11 mouse cellular contexts compared by ENCODE assay signal in genomic region chr7:144627606-144628333, GRCm38 (mm10). TPM values are rescaled to one million over a fixed set of nuclear protein-coding genes. Genes with fewer than 3 reads are reported as not detected.
DNase-seq lines count a peak whose midpoint lies in the region; ATAC-seq and TF ChIP-seq lines count a peak whose summit lies in the region.
"Had no signal": no experiment of that assay in that cellular context is flagged by ENCODE, and none has a peak within 500 bp of the region (broad histone marks: within the 10 kb centered on the region; RNA-seq: fewer than 3 reads in every experiment).

No protein-coding gene starts in this region.

- H3K9ac ChIP-seq in stomach, embryonic 14.5 days (replicated peaks; ENCODE audit: low read depth, low read length), result no peak overlapping the region
- H3K9ac ChIP-seq in stomach, postnatal 0 days (ENCODE audit: low read length), result no peak overlapping the region
- no peak overlapping the region for H3K9ac ChIP-seq in forebrain, postnatal 0 days
- H3K9ac ChIP-seq in midbrain, embryonic 14.5 days (replicated peaks; ENCODE audit: low read length), result no peak overlapping the region
- H3K9ac ChIP-seq: liver, embryonic 13.5 days had no signal

- 34% methylated on average over 13 of the region's 13 CpGs for WGBS in stomach, embryonic 14.5 days
- 46% methylated on average over 13 of the region's 13 CpGs for WGBS in stomach, postnatal 0 days
- WGBS in forebrain, postnatal 0 days, result 10% methylated on average over 13 of the region's 13 CpGs
- 2% methylated on average over 13 of the region's 13 CpGs for WGBS in midbrain, embryonic 14.5 days

- H3K27ac ChIP-seq in stomach, embryonic 14.5 days (ENCODE audit: low read length), result peak overlapping the region; percentile 35; the same call in 1 of the 2 replicates
- H3K27ac ChIP-seq in stomach, postnatal 0 days (replicated peaks), result no peak overlapping the region
- peak overlapping the region; percentile 40 for H3K27ac ChIP-seq in forebrain, postnatal 0 days (ENCODE audit: low read depth, low read length)
- peak overlapping the region; percentile 79 for H3K27ac ChIP-seq in midbrain, embryonic 14.5 days (replicated peaks; ENCODE audit: low read depth, low read length)
- H3K27ac ChIP-seq: left cerebral cortex, adult 2 months; liver, embryonic 13.5 days had no signal

- TF ChIP-seq CTCF in stomach, postnatal 0 days (IDR thresholded peaks at IDR 0.05; ENCODE audit: low read depth), result no peak
- no peak for TF ChIP-seq CTCF in forebrain, postnatal 0 days (IDR thresholded peaks at IDR 0.05; ENCODE audit: low read depth)

- peak; percentile 18; the same call in 1 of the 2 replicates for ATAC-seq in stomach, embryonic 14.5 days (ENCODE audit: insufficient number of reproducible peaks, insufficient read depth, low FRiP score, low read depth)
- no peak for ATAC-seq in stomach, postnatal 0 days (ENCODE audit: low FRiP score, low TSS enrichment)
- peak; percentile 77 for ATAC-seq in forebrain, postnatal 0 days
- peak; percentile 76; the same call in 1 of the 2 replicates for ATAC-seq in midbrain, embryonic 14.5 days (ENCODE audit: low FRiP score, low TSS enrichment)

- peaks cover 3% of the 10 kb centered on the region for H3K36me3 ChIP-seq in stomach, embryonic 14.5 days (ENCODE audit: control insufficient read depth, insufficient read depth, low read length)
- peaks cover 6% of the 10 kb centered on the region; the same call in 1 of the 2 replicates for H3K36me3 ChIP-seq in stomach, postnatal 0 days (ENCODE audit: control insufficient read depth, insufficient read depth, low read length)
- no peaks in the 10 kb centered on the region for H3K36me3 ChIP-seq in forebrain, postnatal 0 days (ENCODE audit: insufficient read depth)
- H3K36me3 ChIP-seq in midbrain, embryonic 14.5 days (ENCODE audit: control insufficient read depth, insufficient read depth, low read length), result no peaks in the 10 kb centered on the region
- H3K36me3 ChIP-seq: liver, embryonic 13.5 days had no signal

- H3K4me3 ChIP-seq in stomach, embryonic 14.5 days (ENCODE audit: low read depth, low read length), result no peak overlapping the region
- no peak overlapping the region for H3K4me3 ChIP-seq in stomach, postnatal 0 days (ENCODE audit: low read depth, low read length)
- H3K4me3 ChIP-seq in forebrain, postnatal 0 days (ENCODE audit: low read depth, low read length), result no peak overlapping the region
- no peak overlapping the region for H3K4me3 ChIP-seq in midbrain, embryonic 14.5 days (replicated peaks; ENCODE audit: low read depth, low read length)
- H3K4me3 ChIP-seq: left cerebral cortex, adult 2 months; liver, embryonic 13.5 days had no signal

- H3K4me1 ChIP-seq in stomach, embryonic 14.5 days (ENCODE audit: control insufficient read depth, insufficient read depth, low read length), result peaks cover 12% of the 10 kb centered on the region
- peaks cover 2% of the 10 kb centered on the region; the same call in 1 of the 2 replicates for H3K4me1 ChIP-seq in stomach, postnatal 0 days (replicated peaks; ENCODE audit: control insufficient read depth, insufficient read depth)
- peaks cover 4% of the 10 kb centered on the region; the same call in 1 of the 2 replicates for H3K4me1 ChIP-seq in forebrain, postnatal 0 days (ENCODE audit: insufficient read depth)
- H3K4me1 ChIP-seq in midbrain, embryonic 14.5 days (ENCODE audit: control insufficient read depth, insufficient read depth, low read length), result peaks cover 31% of the 10 kb centered on the region
- H3K4me1 ChIP-seq: liver, embryonic 13.5 days had no signal

- DNase-seq in stomach, postnatal 0 days (ENCODE audit: low spot score), result no peak
- peak; percentile 20 for DNase-seq in forebrain, postnatal 0 days
- DNase-seq in midbrain, embryonic 14.5 days, result peak; percentile 78
- DNase-seq in adrenal gland, adult (ENCODE audit: inconsistent age in 2 of 2, low spot score in 1 of 2), result no peak
- no peak for DNase-seq in gastrocnemius, adult 18-20 months (ENCODE audit: low spot score)
- no peak for DNase-seq in frontal cortex, postnatal 10 days (ENCODE audit: low spot score in 2 of 2)
- DNase-seq in kidney, postnatal 36 days, result no peak
- DNase-seq: liver, embryonic 13.5 days; right cerebral cortex, adult 18-20 months had no signal

- no peaks in the 10 kb centered on the region for H3K27me3 ChIP-seq in stomach, embryonic 14.5 days (ENCODE audit: control insufficient read depth, insufficient read depth, low read length)
- H3K27me3 ChIP-seq in stomach, postnatal 0 days (ENCODE audit: control insufficient read depth, insufficient read depth, low read length), result no peaks in the 10 kb centered on the region
- H3K27me3 ChIP-seq in forebrain, postnatal 0 days (ENCODE audit: insufficient read depth, low read length), result no peaks in the 10 kb centered on the region
- no peaks in the 10 kb centered on the region for H3K27me3 ChIP-seq in midbrain, embryonic 14.5 days (ENCODE audit: control insufficient read depth, insufficient read depth, low read length)

- TF ChIP-seq EP300 in stomach, postnatal 0 days (optimal IDR thresholded peaks at IDR 0.05), result no peak

- H3K4me2 ChIP-seq in stomach, embryonic 14.5 days (replicated peaks; ENCODE audit: low read depth, low read length), result no peak overlapping the region
- H3K4me2 ChIP-seq in stomach, postnatal 0 days (replicated peaks; ENCODE audit: low read depth), result no peak overlapping the region
- no peak overlapping the region for H3K4me2 ChIP-seq in forebrain, postnatal 0 days (ENCODE audit: low read depth)
- peak overlapping the region; percentile 3; the same call in 1 of the 2 replicates for H3K4me2 ChIP-seq in midbrain, embryonic 14.5 days (ENCODE audit: low read length)
- H3K4me2 ChIP-seq: liver, embryonic 13.5 days had no signal

- H3K9me3 ChIP-seq in stomach, embryonic 14.5 days (ENCODE audit: control insufficient read depth, low read depth, low read length), result no peaks in the 10 kb centered on the region
- no peaks in the 10 kb centered on the region for H3K9me3 ChIP-seq in stomach, postnatal 0 days (ENCODE audit: control insufficient read depth, low read length)
- no peaks in the 10 kb centered on the region for H3K9me3 ChIP-seq in forebrain, postnatal 0 days (ENCODE audit: low read length)
- H3K9me3 ChIP-seq in midbrain, embryonic 14.5 days (ENCODE audit: control insufficient read depth, low read length), result no peaks in the 10 kb centered on the region
- H3K9me3 ChIP-seq: liver, embryonic 13.5 days had no signal

RNA-seq across cellular contexts. Expression of gene Fadd, which starts 45.5 kb away (rescaled TPM):
- polyA plus RNA-seq in stomach, embryonic 14.5 days (2014; fragmentation: Nextera tagmentation; extraction: Ambion mirVana), result 12.5 and 13.0 TPM in 2 replicates
- 7.8 and 8.9 TPM in 2 replicates for polyA plus RNA-seq in stomach, postnatal 0 days (2015; fragmentation: Nextera tagmentation; extraction: Ambion mirVana)
- total RNA-seq in forebrain, postnatal 0 days (2014; rRNA removed), result 2.6 and 2.7 TPM in 2 replicates
- 2.5 and 3.0 TPM in 2 replicates for polyA plus RNA-seq in forebrain, postnatal 0 days (2015; fragmentation: Nextera tagmentation; extraction: Ambion mirVana)
- 4.2 and 6.1 TPM in 2 replicates for polyA plus RNA-seq in midbrain, embryonic 14.5 days (2014; fragmentation: Nextera tagmentation; extraction: Ambion mirVana)
- total RNA-seq in gastrocnemius, adult 18-20 months (2021), result 1 to 10 TPM; 2.1 to 2.3 TPM

Comparison
In these comparisons a context has a peak if more than half of its experiments do, and no peak if none do; other contexts are left out.
1. DNase-seq: peak in forebrain, postnatal 0 days (single experiment) and midbrain, embryonic 14.5 days (single experiment); none in stomach, postnatal 0 days (single experiment), adrenal gland, adult (0 of 2), gastrocnemius, adult 18-20 months (single experiment), frontal cortex, postnatal 10 days (0 of 2) and kidney, postnatal 36 days (0 of 2).